Mouse (Mus musculus) left cerebral cortex, adult 18-20 months (tissue): ENCODE measurements around the gene Lsmem1. TPM values are rescaled to one million over a fixed set of nuclear protein-coding genes. Genes with fewer than 3 reads are reported as not detected.

Experiments used
- DNase-seq, 2 experiments: peaks; one replicate each; pipeline ENCODE4 v3.0.0; 2021 to 2022; ENCODE audit warnings: low spot score in 2 of 2, mixed read lengths in 1 of 2
- long read RNA-seq, 2 experiments: library from polyadenylated mRNA; stranded (forward); transcript quantifications; one replicate each; pipeline ENCODE4 v2.0.0; 2021
- total RNA-seq, 2 experiments: library from RNA; stranded (reverse); gene quantifications; 2 replicates each; pipeline ENCODE4 v1.2.3; 2021

The Lsmem1 gene
- 1 to 10 TPM; 1.8 to 2.6 TPM for total RNA-seq
- long read RNA-seq, experiment 1, partial matches to known transcripts, result 0 of 1 reads
- long read RNA-seq, experiment 1, other reads (novel, unspliced or antisense), result 0 of 1 reads
- long read RNA-seq, experiment 2, result 0 reads

- peak in 1 of 2 experiments; percentile 20 for DNase-seq
Measured at GRCm38 (mm10) chr12:40199302-40199701, at the start of gene Lsmem1. TSS of gene Lsmem1 (minus strand) at chr12:40199490.

GRCm38 (mm10) chr12:40248454-40249180, 49.3 kb upstream of the Lsmem1 start, which contains the start of gene Ifrd1:
TSS of gene Ifrd1 (minus strand) at chr12:40248504.
- DNase-seq, result no peak

GRCm38 (mm10) chr12:40247976-40248375, 48.7 kb upstream of the Lsmem1 start:
- DNase-seq, result no peak

GRCm38 (mm10) chr12:40247384-40247783, 48.1 kb upstream of the Lsmem1 start:
- no peak for DNase-seq

GRCm38 (mm10) chr12:40245434-40245970, 46.2 kb upstream of the Lsmem1 start:
- no peak for DNase-seq

- no peak for DNase-seq
Measured at GRCm38 (mm10) chr12:40244926-40245325, 45.6 kb upstream of the Lsmem1 start.

GRCm38 (mm10) chr12:40243821-40244221, 44.5 kb upstream of the Lsmem1 start:
- DNase-seq, result peak in 1 of 2 experiments; percentile 30

GRCm38 (mm10) chr12:40243241-40243640, 44.0 kb upstream of the Lsmem1 start:
- no peak for DNase-seq

- DNase-seq, result no peak
Measured at GRCm38 (mm10) chr12:40239161-40239560, 39.9 kb upstream of the Lsmem1 start.

- DNase-seq, result no peak
Measured at GRCm38 (mm10) chr12:40232231-40232630, 32.9 kb upstream of the Lsmem1 start.

- peak; percentile 38 to 59 for DNase-seq
Measured at GRCm38 (mm10) chr12:40231632-40232031, 32.3 kb upstream of the Lsmem1 start.

- DNase-seq, result no peak
Measured at GRCm38 (mm10) chr12:40224171-40224880, 25.0 kb upstream of the Lsmem1 start.

- no peak for DNase-seq
Measured at GRCm38 (mm10) chr12:40223676-40224075, 24.4 kb upstream of the Lsmem1 start.

- peak; percentile 100 for DNase-seq
Measured at GRCm38 (mm10) chr12:40223082-40223619, 23.9 kb upstream of the Lsmem1 start.

- peak; percentile 91 to 96 for DNase-seq
Measured at GRCm38 (mm10) chr12:40222251-40223081, 23.2 kb upstream of the Lsmem1 start.

- DNase-seq, result no peak
Measured at GRCm38 (mm10) chr12:40221611-40222010, 22.3 kb upstream of the Lsmem1 start.

- no peak for DNase-seq
Measured at GRCm38 (mm10) chr12:40220896-40221295, 21.6 kb upstream of the Lsmem1 start.

GRCm38 (mm10) chr12:40220001-40220570, 20.8 kb upstream of the Lsmem1 start:
- peak in 1 of 2 experiments; percentile 30 for DNase-seq

- no peak for DNase-seq
Measured at GRCm38 (mm10) chr12:40218430-40218945, 19.2 kb upstream of the Lsmem1 start.

- DNase-seq, result no peak
Measured at GRCm38 (mm10) chr12:40217776-40218175, 18.5 kb upstream of the Lsmem1 start.
